Mouse (Mus musculus) spleen, adult 2 months (tissue): ENCODE results near the gene Map3k4.

Source experiments
- CTCF ChIP-seq: fragments of 200-500 bp; IDR thresholded peaks from 2 replicates; pipeline ENCODE4 v1.5.1; 2011; ENCODE audit warnings: mild to moderate bottlenecking, inconsistent platforms; ENCODE audit not compliant: insufficient read depth, insufficient read length, insufficient replicate concordance; ENCODE audit errors: extremely low read depth
- POLR2A ChIP-seq: fragments of 200-500 bp; IDR thresholded peaks from 2 replicates; pipeline ENCODE4 v1.6.1; 2011; ENCODE audit warnings: low read depth, low read length, inconsistent platforms

DNA sequence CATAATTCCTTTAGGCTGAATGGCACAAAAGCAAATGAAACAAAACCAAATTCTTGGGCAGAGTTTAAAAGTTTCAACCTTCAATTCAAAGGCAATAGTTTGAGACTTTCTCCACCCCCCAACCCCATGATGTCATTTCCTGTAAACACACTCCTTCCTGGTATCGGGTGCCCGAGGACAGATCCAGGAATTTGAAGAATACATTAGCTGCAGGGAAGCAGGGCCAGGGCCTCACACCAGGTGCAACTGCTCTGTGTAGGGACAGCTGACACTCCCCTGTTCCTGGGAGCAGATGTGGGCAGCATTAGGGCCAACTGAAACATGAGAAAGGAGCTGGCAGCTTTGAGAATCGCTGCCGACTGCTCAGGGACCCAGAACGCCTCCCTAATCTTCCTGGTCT lies 123.5 kb downstream of the Map3k4 start:
- TF ChIP-seq CTCF = no peak
- no peak for TF ChIP-seq POLR2A
